Mouse (Mus musculus) small intestine, adult 2 months (tissue): ENCODE measurements around the gene Cpsf6. TPM values are rescaled to one million over a fixed set of nuclear protein-coding genes. Genes with fewer than 3 reads are reported as not detected.

Experiments
- H3K27ac ChIP-seq: fragments of 200-500 bp; 2 replicates; pipeline ENCODE4 v1.5.1; 2012; ENCODE audit warnings: low read depth, low read length, control low read depth, inconsistent platforms; ENCODE audit not compliant: insufficient read depth
- H3K27me3 ChIP-seq: fragments of 200-500 bp; 2 replicates; pipeline ENCODE4 v1.6.1; 2012; ENCODE audit warnings: mild to moderate bottlenecking, moderate library complexity, low read length, inconsistent platforms; ENCODE audit not compliant: control insufficient read depth, insufficient read depth
- H3K36me3 ChIP-seq: fragments of 200-500 bp; 2 replicates; pipeline ENCODE4 v1.6.1; 2012; ENCODE audit warnings: mild to moderate bottlenecking, low read length, control low read depth, inconsistent platforms; ENCODE audit not compliant: control insufficient read depth, insufficient read depth
- H3K4me1 ChIP-seq: fragments of 200-500 bp; 2 replicates; pipeline ENCODE4 v1.6.1; 2012; ENCODE audit warnings: low read length, inconsistent platforms, mixed read lengths; ENCODE audit not compliant: control insufficient read depth, insufficient read depth, insufficient read length
- H3K4me3 ChIP-seq: fragments of 200-500 bp; 2 replicates; pipeline ENCODE4 v1.5.1; 2012; ENCODE audit warnings: low read depth, mild to moderate bottlenecking, control low read depth, inconsistent platforms, low read length, moderate library complexity
- CTCF ChIP-seq: fragments of 200-500 bp; IDR thresholded peaks from 2 replicates; pipeline ENCODE4 v1.5.1; 2012; ENCODE audit warnings: low read depth, mild to moderate bottlenecking, control low read depth, inconsistent platforms, low read length, moderate library complexity, mixed read lengths; ENCODE audit not compliant: insufficient replicate concordance, insufficient read length; ENCODE audit errors: extremely low read depth
- POLR2A ChIP-seq: fragments of 200-500 bp; IDR thresholded peaks from 2 replicates; pipeline ENCODE4 v1.6.1; 2012; ENCODE audit warnings: low read depth, mild to moderate bottlenecking, control low read depth, inconsistent platforms, low read length, moderate library complexity
- WGBS: fragments of 180-500 bp; shearing (Covaris S2); methylation state at CpG from one replicate; pipeline ENCODE4 v1.1.7; 2018; 5-methylcytosine and 5-hydroxymethylcytosine counted together
- polyA plus RNA-seq: library from polyadenylated mRNA; depleted of rRNA; stranded (reverse); fragments of >200 nt; gene quantifications from 2 replicates; pipeline ENCODE4 v1.2.3, GENCODE M21; 2012

The Cpsf6 gene
- polyA plus RNA-seq, 1 experiment, result 36.6 TPM

DNA sequence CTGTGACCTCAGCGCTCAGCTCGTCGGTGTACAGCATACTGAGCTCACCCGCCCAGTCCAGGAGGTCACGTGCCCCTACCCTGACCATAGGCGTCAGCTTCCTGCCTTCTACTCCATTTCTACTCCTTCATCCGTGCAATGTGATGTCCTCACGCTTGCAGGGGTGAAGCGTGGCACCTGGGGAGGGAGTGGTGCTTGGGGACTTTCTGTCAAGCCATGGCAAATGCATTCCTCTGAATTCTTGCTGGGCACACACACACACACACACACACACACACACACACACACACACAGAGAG, 37.6 kb upstream of the Cpsf6 start:
- TF ChIP-seq CTCF, result no peak
- no peak for TF ChIP-seq POLR2A

GRCm38 (mm10) chr10:117416636-117417469, 37.0 kb upstream of the Cpsf6 start:
- peaks cover 10% of the 10 kb centered on the region for H3K4me1 ChIP-seq
- no peaks in the 10 kb centered on the region for H3K36me3 ChIP-seq
- no peaks in the 10 kb centered on the region for H3K27me3 ChIP-seq
- WGBS, result 87% methylated on average over 16 of the region's 16 CpGs
- TF ChIP-seq POLR2A (no peak), CTCF (no peak)
- H3K4me3 ChIP-seq, result peak overlapping the region; percentile 36
- H3K27ac ChIP-seq, result no peak overlapping the region

More for the DNA sequence above, 37.6 kb upstream of the Cpsf6 start:
- peaks cover 10% of the 10 kb centered on the region for H3K4me1 ChIP-seq
- H3K27ac ChIP-seq, result no peak overlapping the region
- H3K27me3 ChIP-seq, result no peaks in the 10 kb centered on the region
- H3K4me3 ChIP-seq, result peak overlapping the region; percentile 36
- no peaks in the 10 kb centered on the region for H3K36me3 ChIP-seq
- WGBS, result 41% methylated on average over 9 of the region's 9 CpGs

GRCm38 (mm10) chr10:117416095-117416494, 36.3 kb upstream of the Cpsf6 start:
- no peak for TF ChIP-seq CTCF
- TF ChIP-seq POLR2A, result no peak
- WGBS, result 89% methylated on average over 9 of the region's 9 CpGs
- H3K27ac ChIP-seq, result no peak overlapping the region

DNA sequence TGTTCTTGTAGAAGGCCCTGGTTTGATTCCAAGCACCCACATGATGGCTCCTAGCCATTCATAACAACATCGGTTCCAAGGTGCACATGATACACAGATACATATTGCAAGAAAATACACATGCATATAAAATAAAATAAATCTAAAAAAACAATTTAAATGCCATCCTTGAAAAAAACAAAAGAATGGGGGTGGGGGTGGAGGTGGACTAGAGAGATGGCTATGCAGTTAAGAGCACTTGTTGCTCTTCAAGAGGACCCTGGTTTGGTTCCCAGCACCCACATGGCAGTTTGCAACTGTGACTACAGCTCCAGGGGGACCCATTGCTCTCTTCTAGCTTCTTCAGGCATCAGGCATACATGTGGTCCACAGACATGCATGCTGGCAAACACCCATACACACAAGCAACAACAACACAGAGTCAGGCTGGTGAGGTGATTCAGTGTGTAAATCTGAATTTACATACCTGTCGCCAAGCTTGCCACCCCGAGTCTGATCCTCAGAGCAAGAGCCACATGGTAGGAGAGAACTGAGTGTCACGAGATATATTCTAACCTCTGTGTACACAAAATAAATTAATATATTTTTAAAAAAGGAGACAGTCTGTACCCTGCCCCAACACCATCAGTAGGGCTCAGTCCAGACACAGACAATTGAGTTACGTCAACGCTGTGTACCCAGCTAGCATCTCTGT, 35.7 kb upstream of the Cpsf6 start:
- TF ChIP-seq CTCF (no peak), POLR2A (no peak)
- Histone ChIP-seq H3K36me3 (no peaks in the 10 kb centered on the region), H3K27ac (no peak overlapping the region), H3K27me3 (no peaks in the 10 kb centered on the region), H3K4me3 (no peak overlapping the region), H3K4me1 (peaks cover 10% of the 10 kb centered on the region)
- 92% methylated on average over 6 of the region's 6 CpGs for WGBS

More at GRCm38 (mm10) chr10:117416095-117416494, 36.3 kb upstream of the Cpsf6 start:
- Histone ChIP-seq H3K4me3 (no peak overlapping the region), H3K4me1 (peaks cover 10% of the 10 kb centered on the region), H3K36me3 (no peaks in the 10 kb centered on the region), H3K27me3 (no peaks in the 10 kb centered on the region)

- Histone ChIP-seq H3K4me1 (peaks cover 10% of the 10 kb centered on the region), H3K27me3 (no peaks in the 10 kb centered on the region), H3K36me3 (no peaks in the 10 kb centered on the region), H3K27ac (no peak overlapping the region), H3K4me3 (no peak overlapping the region)
- TF ChIP-seq CTCF (no peak), POLR2A (no peak)
- 50% methylated on average over 1 of the region's 1 CpGs for WGBS
Measured at GRCm38 (mm10) chr10:117414726-117415125, 34.9 kb upstream of the Cpsf6 start.

DNA sequence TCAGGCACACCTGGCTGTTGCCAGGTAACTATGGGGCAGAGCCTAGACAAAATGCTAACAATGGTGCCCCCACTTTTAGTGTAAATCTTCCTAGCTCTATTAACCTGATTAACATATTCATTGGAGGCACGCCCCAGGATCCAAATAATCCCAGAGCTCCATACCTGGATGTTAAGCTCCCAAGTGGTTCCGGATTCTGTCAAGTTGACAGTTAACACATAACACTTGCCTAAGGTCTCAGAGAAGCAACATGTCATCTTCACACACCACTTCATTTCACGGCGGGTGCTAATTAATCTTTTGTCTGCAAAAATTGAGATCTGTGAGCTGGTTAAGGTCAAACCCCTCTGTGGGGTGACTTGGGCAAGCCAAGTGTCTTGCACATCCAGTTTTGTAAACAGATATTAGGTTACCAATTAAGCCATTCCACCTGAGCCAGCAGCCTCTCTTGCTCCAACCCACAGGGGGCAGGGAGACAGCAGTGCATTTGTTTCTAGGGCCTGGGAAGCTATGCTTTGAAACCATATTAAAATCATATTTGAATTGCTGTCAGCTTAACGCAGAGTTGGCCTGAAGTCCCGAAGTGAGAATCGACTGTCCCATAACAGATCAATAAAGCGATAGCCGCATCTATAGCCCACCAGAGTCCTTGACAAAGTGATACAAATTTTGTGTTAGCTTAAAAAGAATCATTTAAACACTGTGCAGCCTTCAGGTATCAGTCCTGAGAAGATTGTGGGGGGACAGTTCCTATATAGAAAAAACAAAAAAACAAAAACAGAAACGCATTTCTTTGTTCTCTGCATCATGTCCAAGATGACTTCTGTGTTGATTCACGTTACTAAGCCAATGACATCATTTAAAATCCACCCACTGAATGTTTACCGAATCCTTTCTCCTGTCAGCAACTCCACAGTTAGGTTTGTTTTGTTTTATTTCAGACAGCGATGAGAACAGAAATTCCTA, 34.0 kb upstream of the Cpsf6 start:
- TF ChIP-seq CTCF (no peak), POLR2A (no peak)
- no peak overlapping the region for H3K4me3 ChIP-seq
- 72% methylated on average over 13 of the region's 13 CpGs for WGBS
- peaks cover 10% of the 10 kb centered on the region for H3K4me1 ChIP-seq
- no peak overlapping the region for H3K27ac ChIP-seq
- no peaks in the 10 kb centered on the region for H3K36me3 ChIP-seq
- no peaks in the 10 kb centered on the region for H3K27me3 ChIP-seq
